Mouse (Mus musculus) gastrocnemius, adult 2 months (tissue): Measurements from ENCODE around the gene Khsrp. TPM values are rescaled to one million over a fixed set of nuclear protein-coding genes. Genes with fewer than 3 reads are reported as not detected.

Experiments
- DNase-seq: peaks from one replicate; pipeline ENCODE4 v3.0.0; 2022
- H3K27ac ChIP-seq: fragments of 200-600 bp; 2 replicates; pipeline ENCODE4 v1.8.1; 2022; ENCODE audit warnings: mild to moderate bottlenecking
- H3K4me3 ChIP-seq: fragments of 200-600 bp; 2 replicates; pipeline ENCODE4 v1.8.1; 2022; ENCODE audit warnings: mild to moderate bottlenecking, moderate library complexity
- CTCF ChIP-seq: fragments of 200-600 bp; IDR thresholded peaks from 2 replicates; pipeline ENCODE4 v1.8.1; 2022; ENCODE audit warnings: antibody characterized with exemption, mild to moderate bottlenecking, moderate library complexity
- intact Hi-C: fragments of 180-260 bp; cut with DNase I; formaldehyde crosslinking; loops from one replicate; pipeline ENCODE4 v1.15.1; 2025
- total RNA-seq, 2 experiments: library from RNA; stranded (reverse); gene quantifications; 2 replicates each; pipeline ENCODE4 v1.2.3; 2021

The Khsrp gene
- total RNA-seq, 2 experiments from 2014 or later, result 26.6 to 30.5 TPM

DNA sequence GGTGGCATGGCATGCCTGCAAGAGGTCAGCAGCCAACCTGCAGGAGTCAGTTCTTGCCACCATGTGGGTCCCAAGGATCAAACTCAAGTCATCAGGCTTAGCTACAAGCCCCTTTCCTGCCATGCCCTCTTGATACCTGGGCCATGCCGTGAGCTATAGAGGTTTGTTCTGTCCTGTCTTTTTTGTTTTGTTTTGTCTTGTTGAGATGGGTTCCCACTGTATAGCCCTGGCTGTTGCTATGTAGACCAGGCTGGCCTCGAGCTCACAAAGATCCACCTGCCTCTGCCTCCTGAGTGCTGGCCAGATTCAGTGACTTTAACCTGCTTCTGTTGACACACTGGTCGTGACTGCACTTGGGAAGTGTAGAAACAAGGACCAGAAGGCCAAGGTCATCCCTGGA lies 55.9 kb downstream of the Khsrp start:
- Histone ChIP-seq H3K4me3 (no peak overlapping the region), H3K27ac (no peak overlapping the region)
- TF ChIP-seq CTCF, result no peak
- intact Hi-C loops, result no loop called here
- DNase-seq, result no peak

DNA sequence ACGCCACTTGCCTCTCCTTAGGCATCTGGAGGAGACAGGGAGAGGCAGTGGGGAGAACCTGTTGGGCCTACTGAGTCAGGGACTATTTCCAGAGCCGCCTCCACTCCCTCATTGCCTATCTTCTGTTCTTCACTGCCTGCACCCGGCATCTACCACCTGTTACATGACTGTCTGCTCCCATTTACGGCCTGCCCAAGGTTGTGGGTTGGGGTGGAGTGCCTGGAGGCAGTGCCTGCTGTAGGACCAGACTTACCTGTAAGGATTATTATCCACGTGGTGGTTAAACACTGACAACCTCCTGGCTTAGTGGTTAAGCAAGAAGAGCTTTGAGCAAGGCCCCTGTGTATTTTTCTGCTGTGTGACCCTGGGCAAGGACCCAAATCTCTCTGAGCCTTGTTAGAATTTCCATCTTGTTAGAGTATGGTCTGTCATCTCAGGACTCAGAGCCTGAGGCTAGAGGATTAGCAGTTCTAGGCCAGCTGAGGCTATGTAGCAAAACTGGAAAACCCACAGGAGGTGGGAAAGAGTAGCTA lies 56.5 kb downstream of the Khsrp start:
- DNase-seq, result no peak
- Histone ChIP-seq H3K4me3 (no peak overlapping the region), H3K27ac (no peak overlapping the region)
- intact Hi-C loops, result no loop called here
- TF ChIP-seq CTCF, result no peak

DNA sequence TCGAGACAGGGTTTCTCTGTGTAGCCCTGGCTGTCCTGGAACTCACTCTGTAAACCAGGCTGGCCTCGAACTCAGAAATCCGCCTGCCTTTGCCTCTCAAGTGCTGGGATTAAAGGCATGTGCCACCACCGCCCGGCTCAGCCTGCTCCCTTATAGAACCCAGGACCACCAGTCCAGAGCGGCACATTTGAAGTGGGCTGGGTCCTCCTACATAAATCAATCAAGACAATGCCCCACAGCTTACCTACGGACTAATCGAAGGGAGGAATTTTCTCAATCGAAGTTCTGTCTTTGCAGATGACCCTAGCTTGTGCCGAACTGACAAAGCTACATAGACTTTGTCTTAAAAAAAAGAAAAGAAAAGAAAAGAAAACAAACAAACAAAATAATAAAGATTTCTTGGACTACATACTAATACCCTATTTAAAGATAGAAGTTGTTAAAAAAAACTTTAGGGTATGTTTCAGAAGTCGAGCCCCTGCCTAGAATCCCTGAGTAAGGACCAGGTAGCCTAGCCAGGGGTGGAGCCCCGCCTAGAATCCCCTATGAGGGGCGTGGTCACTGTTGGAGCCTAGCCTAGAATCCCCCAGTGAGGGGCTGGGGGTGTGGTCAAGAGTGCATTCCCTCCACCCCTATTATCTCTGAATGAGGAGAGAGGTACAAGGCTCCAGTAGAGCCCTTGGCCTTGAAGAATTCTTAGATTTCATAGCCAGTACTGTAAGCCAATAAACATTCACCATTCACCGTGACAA lies 57.2 kb downstream of the Khsrp start:
- intact Hi-C loops, result no loop called here
- DNase-seq, result no peak
- H3K27ac ChIP-seq, result no peak overlapping the region
- no peak overlapping the region for H3K4me3 ChIP-seq
- TF ChIP-seq CTCF, result no peak

Other genes with a start within 250 kb of the Khsrp start
- gene Rfx2, start 200.5 kb downstream of the Khsrp start, total RNA-seq, result 1 to 10 TPM; 2.0 to 2.8 TPM
- not detected for gene Acsbg2, start 157.1 kb downstream of the Khsrp start, total RNA-seq
- not detected for gene 1700061G19Rik, start 156.0 kb downstream of the Khsrp start, total RNA-seq
- 10 to 100 TPM; 20.3 to 21.2 TPM for gene Mllt1, start 96.1 kb downstream of the Khsrp start, total RNA-seq
- not detected for gene Acer1, start 49.4 kb downstream of the Khsrp start, total RNA-seq
- 10 to 100 TPM; 33.8 to 40.7 TPM for gene Clpp, start 41.2 kb downstream of the Khsrp start, total RNA-seq
- gene Alkbh7, start 34.2 kb downstream of the Khsrp start, total RNA-seq, result 10 to 100 TPM; 21.8 to 30.4 TPM
- not detected for gene Pspn, start 31.5 kb downstream of the Khsrp start, total RNA-seq
- 10 to 100 TPM; 15.4 to 17.9 TPM for gene Gtf2f1, start 20.2 kb downstream of the Khsrp start, total RNA-seq
- gene Gm17949, start 20.1 kb downstream of the Khsrp start, total RNA-seq, result not detected
- gene Slc25a41, start 10.1 kb upstream of the Khsrp start, total RNA-seq, result not detected
- gene Crb3, start 27.6 kb upstream of the Khsrp start, total RNA-seq, result not detected
- gene Slc25a23, start 28.3 kb upstream of the Khsrp start, total RNA-seq, result 10 to 100 TPM; 34.4 to 52.2 TPM
- gene Dennd1c, start 47.0 kb upstream of the Khsrp start, total RNA-seq, result under 1 TPM; 0.22 to 0.56 TPM
- 1 to 10 TPM in 1 of 2 experiments, under 1 TPM in 1; 0.64 to 1.7 TPM for gene Tubb4a, start 56.3 kb upstream of the Khsrp start, total RNA-seq
- under 1 TPM; 0.47 to 0.61 TPM for gene Tnfsf9, start 73.8 kb upstream of the Khsrp start, total RNA-seq
- not detected for gene Cd70, start 118.3 kb upstream of the Khsrp start, total RNA-seq
- not detected for gene Tnfsf14, start 162.7 kb upstream of the Khsrp start, total RNA-seq
- 10 to 100 TPM; 10.3 to 24.5 TPM for gene C3, start 196.6 kb upstream of the Khsrp start, total RNA-seq
- gene Gpr108, start 216.9 kb upstream of the Khsrp start, total RNA-seq, result 10 to 100 TPM; 24.0 to 24.4 TPM
- gene Trip10, start 217.9 kb upstream of the Khsrp start, total RNA-seq, result 100 to 1,000 TPM; 170 to 176 TPM
- gene Vav1, start 247.6 kb upstream of the Khsrp start, total RNA-seq, result under 1 TPM; 0.46 to 0.56 TPM